Mouse (Mus musculus): ENCODE results near the gene Ncoa6.
"Not testable (repeated sequence)": the region's sequence is repeated elsewhere in the genome, so short reads cannot be mapped to it uniquely, and the experiment has no call there.

Gene Ncoa6

GRCm38 (mm10) chr2:155473570-155474088 lies at the start of gene Ncoa6:
Gene Ncoa6 (minus strand): TSS chr2:155473894.
- in situ Hi-C loops (cut with MboI, MseI), result no loop called here

DNA sequence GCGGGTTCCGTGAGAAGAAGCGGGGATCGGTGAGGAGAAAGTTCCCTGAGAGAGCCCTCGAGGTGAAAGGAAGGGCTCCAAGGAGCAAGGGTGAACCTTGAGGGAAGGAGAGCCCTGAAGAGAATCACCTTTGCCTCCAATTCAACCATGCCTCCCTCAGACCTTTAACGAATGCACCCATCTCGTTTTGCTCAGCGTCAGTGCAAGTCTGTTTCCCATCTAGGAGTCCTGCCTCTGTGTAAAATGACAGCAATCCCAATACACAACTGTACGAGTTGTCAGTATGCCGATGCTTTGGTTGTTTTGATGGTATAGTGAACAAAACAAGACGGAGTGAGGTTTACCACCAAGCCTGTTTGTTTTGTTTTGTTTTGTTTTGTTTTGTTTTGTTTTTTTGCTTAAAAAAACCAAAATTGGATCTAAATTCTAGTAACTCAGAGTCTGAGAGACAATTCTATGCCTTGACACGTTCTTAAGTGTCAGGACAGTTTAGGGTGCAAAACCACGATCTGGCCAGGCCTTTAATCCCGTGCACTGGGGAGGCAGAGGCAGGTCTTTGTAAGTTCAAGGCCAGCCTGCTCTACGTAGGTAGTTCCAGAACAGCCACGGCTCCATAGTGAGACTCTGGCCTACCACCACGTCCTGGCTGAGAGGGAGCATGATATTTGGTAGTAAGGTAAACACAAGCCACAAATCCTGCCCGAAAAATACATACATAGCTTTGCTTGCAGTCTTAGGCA lies 45.0 kb upstream of the Ncoa6 start:
- in situ Hi-C loops (cut with MboI, MseI), result loop anchor here (25.0 kb wide), 1 partner anchor 244 kb away; the partner anchor contains the start of gene Procr

DNA sequence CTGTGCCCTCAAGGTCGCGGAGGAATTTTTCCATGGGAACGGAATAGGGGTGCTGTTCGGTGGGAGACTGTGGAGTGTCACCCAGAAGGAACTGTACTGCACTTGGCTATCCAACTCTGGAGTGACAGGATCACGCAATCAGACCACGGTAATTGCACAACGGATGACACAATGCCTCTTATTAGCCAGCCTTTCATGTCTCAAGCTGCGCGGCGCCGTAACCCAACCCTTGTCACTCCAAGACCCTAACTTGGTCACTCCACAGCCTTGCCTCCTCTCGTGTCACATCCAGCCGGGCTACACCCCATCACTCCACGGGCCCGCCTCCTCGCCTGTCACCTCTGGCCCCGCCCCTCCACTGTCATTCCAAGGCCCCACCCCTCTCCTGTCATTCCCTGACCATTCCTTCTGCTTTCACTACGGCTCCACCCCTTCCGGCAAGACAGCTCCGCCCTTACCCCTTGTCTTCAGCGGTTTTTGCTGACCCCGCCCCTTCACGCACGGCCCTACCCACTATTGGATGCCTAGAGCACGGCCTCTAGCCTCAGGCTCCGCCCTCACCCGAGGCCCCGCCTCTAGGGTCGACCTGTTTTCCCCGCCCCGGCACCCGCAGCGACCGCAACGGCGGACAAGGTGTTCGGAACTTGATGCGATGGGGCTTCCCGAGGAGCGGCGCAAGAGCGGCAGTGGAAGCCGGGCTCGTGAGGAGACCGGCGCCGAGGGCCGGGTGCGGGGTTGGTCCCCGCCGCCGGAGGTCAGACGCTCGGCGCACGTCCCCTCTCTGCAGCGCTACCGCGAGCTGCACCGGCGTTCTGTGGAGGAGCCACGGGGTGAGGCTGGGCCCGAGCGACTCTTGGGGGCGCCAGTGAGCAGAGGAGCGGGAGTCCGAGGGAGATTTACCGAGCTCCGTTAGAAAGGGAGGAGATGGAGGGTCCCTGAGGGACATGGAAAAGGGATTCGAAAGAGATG lies 44.0 kb upstream of the Ncoa6 start, which contains the start of the genes Acss2 and Ggt7:
Acss2 (plus strand) TSS at position 494 of the 969 bp plus-strand sequence.
Ggt7 (minus strand) TSS at position 783 of the 969 bp plus-strand sequence.
- in situ Hi-C loops (cut with MboI, MseI), result loop anchor here (25.0 kb wide), 1 partner anchor 245 kb away; the partner anchor contains the start of gene Procr

- in situ Hi-C loops (cut with MboI, MseI), result loop anchor here (25.0 kb wide), 1 partner anchor 246 kb away; the partner anchor contains the start of gene Procr
These were observed 42.2 kb upstream of the Ncoa6 start for GRCm38 (mm10) chr2:155515941-155516340.

- in situ Hi-C loops (cut with MboI, MseI), result loop anchor here (5.0 to 25.0 kb wide), 3 partner anchors 73 to 248 kb away; partner anchors contain the start of gene Procr
These were observed 41.0 kb upstream of the Ncoa6 start for GRCm38 (mm10) chr2:155514666-155515065.

GRCm38 (mm10) chr2:155513543-155513942 lies 39.8 kb upstream of the Ncoa6 start:
- in situ Hi-C loops (cut with MboI, MseI), result loop anchor here (5.0 to 25.0 kb wide), 3 partner anchors 74 to 249 kb away; partner anchors contain the start of gene Procr

DNA sequence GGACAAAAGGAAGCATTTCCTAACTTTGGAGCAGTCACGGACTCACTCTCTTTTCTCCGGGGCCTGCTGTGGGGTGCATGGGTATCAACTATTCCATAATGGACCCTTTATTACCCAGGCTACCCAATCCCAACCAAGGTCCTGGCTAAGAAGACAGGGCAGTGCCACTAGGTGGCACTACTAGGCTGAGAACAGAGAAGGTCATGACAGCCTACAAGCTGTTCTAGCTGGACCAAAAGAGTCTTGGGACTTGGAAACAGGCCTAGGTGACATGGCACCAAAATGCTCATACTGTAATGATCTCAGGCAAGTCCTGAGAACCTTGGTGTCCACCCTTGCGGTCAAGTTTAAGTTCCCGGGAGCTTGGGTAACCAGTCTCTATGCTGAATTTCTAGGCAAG lies 38.8 kb upstream of the Ncoa6 start:
- in situ Hi-C loops (cut with MboI, MseI), result loop anchor here (5.0 to 25.0 kb wide), 3 partner anchors 75 to 250 kb away; partner anchors contain the start of gene Procr

GRCm38 (mm10) chr2:155507721-155508470 lies 34.2 kb upstream of the Ncoa6 start:
- in situ Hi-C loops (cut with MboI, MseI), result loop anchor here (25.0 kb wide), 1 partner anchor 254 kb away; the partner anchor contains the start of gene Procr

DNA sequence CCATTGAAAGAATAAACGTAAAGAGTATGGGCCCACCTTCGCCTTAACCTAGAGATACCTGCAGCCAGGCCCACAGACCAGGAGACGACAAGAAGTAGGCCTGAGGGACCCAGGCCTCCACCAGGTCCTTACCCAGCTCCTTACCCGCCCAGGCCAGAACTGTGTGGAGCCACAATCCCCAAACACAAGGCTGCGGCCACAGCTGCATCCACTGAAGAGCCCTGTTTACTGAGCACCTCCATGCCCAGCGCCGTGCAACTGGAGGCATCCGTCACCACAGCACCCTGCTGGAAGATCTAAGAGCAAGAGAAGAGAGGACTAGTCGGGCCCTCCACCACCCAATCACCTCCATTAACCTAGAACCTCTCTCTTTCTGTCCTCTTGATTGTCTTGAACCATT lies 32.1 kb upstream of the Ncoa6 start:
- in situ Hi-C loops (cut with MboI, MseI), result loop anchor here (25.0 kb wide), 1 partner anchor 256 kb away; the partner anchor contains the start of gene Procr

DNA sequence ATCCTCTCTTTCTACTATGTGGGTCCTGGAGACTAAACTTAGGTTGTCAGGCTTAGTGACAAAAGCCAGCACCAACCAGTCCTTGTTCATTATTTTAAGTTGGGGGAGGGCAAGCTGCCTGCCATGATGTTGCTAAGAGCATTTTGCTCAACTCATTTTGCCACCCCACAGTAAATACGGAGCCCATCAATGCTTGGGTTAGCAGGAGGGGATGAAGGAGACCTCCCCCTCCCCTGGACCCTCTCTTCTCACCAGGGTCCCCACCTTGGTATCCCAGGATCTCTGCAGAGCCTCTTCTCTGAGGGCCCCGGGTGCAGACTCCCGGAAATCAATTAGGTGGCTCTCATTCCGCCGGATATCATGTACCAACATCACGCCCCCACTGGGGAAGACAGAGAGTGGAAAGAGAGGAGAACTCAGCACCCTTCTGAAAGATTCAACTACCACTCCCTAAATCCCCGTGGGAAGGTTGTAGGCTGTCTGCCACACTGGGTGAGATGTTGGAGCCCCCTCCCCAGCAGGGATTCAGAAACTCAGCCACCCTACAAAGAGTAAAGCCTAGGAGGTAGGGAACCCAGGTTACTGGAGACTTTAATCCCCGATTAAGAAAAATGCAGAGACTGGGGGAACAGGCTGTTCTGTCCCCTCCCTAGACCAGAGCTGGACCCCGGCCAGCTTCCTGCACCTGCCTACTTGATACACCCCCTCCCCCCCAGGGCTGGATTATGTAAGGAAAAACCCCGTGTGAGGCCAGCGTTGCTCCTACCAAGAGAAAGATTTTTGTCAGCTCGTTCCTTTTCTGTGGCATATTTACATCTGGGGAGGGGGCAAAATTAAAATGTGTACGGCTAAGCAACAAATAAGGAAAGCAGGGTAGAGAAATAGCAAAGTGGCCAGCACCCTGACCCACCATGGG lies 31.0 kb upstream of the Ncoa6 start:
- in situ Hi-C loops (cut with MboI, MseI), result loop anchor here (25.0 kb wide), 1 partner anchor 258 kb away; the partner anchor contains the start of gene Procr

DNA sequence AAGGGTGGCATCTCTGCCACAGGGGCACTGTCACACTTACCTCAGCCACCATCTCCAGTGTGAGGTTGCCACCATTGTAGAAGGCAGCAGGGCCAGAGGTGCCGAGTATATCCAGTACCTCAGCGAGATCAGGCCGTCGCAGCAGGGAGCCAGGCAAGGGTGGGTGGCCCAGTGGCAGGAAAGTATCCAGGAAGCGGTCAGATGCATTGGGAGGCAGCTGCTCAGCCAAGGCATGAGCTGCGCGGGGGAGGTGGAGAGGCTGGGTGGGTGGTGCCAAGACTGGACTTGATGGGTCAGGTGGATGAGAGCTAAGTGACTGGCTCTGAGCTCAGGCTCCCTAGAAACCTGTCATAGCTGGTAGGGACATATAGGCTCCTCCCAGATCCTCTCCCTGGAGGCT lies 28.9 kb upstream of the Ncoa6 start:
- in situ Hi-C loops (cut with MboI, MseI), result loop anchor here (25.0 kb wide), 1 partner anchor 260 kb away; the partner anchor contains the start of gene Procr

- in situ Hi-C loops (cut with MboI, MseI), result no loop called here
These were observed 17.3 kb upstream of the Ncoa6 start for GRCm38 (mm10) chr2:155490998-155491397.

GRCm38 (mm10) chr2:155482021-155482420 lies 8.3 kb upstream of the Ncoa6 start:
- in situ Hi-C loops (cut with MboI, MseI), result no loop called here

- in situ Hi-C loops (cut with MboI, MseI), result no loop called here
These were observed 774 bp downstream of the Ncoa6 start for GRCm38 (mm10) chr2:155472671-155473569.

DNA sequence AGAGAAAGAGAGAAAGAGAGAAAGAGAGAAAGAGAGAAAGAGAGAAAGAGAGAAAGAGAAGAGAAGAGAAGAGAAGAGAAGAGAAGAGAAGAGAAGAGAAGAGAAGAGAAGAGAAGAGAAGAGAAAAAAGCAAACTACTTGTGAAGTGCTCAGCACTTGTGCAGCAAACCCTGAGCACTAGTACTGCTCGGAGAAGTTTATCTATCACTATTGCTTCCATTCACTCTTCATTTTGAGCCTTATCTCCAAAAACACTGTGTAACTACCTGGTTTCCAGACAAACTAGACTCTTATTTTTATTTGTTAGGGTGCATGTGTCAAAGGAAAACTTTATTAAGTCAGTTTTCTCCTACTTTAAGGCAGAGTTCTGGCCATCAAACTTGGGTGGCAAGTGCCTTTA lies 6.8 kb downstream of the Ncoa6 start:
- in situ Hi-C loops (cut with MboI, MseI), result no loop called here

DNA sequence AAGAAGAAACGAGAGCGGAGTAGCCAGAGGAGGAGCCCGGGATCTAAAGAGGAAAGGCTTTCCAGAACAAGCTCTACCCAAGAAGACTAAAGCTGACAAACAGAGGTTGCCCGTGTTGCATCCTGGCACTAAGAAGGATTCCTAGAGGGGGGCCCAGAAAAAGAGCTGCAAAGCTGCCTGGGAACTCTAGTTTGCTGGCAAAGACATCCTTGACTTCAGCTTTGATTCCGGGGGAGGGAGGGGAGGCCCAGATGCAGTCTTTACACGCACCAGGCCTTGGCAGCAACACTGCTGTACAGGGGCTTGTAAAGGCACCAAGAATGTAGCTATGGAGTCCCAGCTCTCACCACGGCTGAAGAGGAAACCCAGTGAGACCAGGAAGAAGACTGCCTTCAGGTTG lies 20.1 kb downstream of the Ncoa6 start:
- in situ Hi-C loops (cut with MboI, MseI), result no loop called here

DNA sequence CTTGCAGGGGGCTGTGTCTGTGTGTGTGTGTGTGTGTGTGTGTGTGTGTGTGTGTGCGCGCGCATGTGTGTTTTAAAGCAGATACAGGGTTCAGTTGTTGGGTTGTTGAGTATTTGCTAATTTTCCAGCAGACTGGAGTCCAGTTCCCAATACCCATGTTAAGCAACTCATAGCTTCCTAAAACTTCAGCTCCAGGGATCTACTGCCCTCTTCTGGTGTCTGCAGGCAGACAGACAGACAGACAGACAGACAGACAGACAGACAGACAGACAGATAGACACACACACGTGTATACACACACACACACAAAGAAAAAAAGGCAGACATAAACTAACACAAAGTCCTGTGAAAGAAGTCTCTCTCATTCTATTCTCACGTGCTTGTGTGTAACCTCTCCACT lies 22.4 kb downstream of the Ncoa6 start:
- in situ Hi-C loops (cut with MboI, MseI), result no loop called here

DNA sequence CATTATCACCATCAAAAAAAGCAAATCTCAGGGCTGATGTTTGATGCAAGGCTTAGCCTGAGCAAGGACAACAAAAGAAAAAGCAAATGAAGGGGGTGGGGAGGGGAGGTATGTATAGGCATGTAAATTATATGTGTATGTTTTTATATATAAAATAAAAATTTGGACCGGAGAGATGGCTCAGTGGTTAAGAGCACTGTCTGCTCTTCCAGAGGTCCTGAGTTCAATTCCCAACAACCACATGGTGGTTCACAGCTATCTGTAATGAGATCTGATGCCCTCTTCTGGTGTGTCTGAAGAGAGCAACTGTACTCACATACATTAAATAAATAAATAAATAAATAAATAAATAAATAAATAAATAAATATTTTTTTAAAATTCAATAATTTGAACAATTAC lies 25.8 kb downstream of the Ncoa6 start:
- in situ Hi-C loops (cut with MboI, MseI), result not testable (repeated sequence)
